Mouse (Mus musculus) granulocyte monocyte progenitor cell, adult 5-6 weeks (primary cell): ENCODE measurements around the gene Ap2s1. TPM values are rescaled to one million over a fixed set of nuclear protein-coding genes. Genes with fewer than 3 reads are reported as not detected.

ENCODE experiments used
- ATAC-seq: replicated peaks from 2 replicates; pipeline ENCODE4 v1.8.0; 2016; ENCODE audit warnings: mild to moderate bottlenecking, moderate TSS enrichment, inconsistent platforms; ENCODE audit not compliant: poor library complexity, severe bottlenecking
- total RNA-seq, 2 experiments: library from RNA; stranded (forward) in 1 of 2; stranded (reverse) in 1 of 2; fragments of 200-712, 200-1000 nt in 1 of 2; fragments of >200 nt in 1 of 2; fragmentation: Nextera tagmentation in 1 of 2; gene quantifications; 2 replicates each; pipeline ENCODE4 v1.2.3; 2014 to 2017

The Ap2s1 gene
- total RNA-seq, 2 experiments from 2014 or later: 128 to 141 TPM

DNA sequence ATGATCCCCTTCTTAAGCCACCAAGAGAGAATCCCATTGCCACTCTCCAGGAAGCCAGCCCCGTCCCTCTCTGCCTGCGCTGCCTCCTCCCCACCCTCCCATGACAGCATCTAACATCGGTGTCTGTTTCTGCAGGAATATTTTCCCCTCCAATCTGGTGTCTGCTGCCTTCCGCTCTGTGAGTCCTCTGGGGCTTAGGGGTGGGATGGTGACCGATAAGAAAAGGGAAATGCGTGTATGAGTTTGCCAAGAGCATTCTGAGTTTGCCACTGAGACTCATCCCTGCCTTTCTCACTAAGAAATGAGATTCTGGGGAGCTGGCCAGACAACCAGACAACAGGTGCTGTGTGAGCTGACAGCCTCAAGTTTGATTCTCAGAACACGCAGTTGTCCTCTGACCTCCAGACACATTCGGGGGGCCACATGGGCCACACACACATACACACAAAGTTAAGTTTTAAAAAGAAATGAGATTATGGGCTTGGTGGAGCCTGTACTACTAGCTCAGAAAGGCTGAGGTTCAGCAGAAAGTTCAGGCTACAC, 47.4 kb downstream of the Ap2s1 start:
- no peak for ATAC-seq

GRCm38 (mm10) chr7:16792316-16792715, 54.1 kb downstream of the Ap2s1 start:
- no peak for ATAC-seq

- ATAC-seq: no peak
Observed at GRCm38 (mm10) chr7:16793010-16793725, 55.0 kb downstream of the Ap2s1 start.

DNA sequence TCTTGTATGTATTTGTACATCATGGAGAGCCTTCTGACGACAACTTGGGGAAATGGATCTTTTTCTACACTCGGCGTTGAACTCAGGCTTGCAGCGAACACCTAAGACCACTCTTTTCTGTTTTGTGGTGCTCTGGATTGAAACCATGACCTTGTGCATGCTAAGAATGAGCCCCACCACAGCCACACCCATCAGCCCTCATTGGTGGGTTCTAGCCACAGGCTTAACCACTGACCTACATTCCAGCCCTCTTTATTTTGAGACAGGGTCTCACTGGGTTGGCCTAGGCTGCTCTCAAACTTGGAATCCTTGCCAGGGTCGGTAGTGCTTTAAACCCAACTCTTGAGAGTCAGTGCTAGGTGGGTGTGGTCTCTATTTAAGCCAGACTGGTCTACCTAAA, 56.7 kb downstream of the Ap2s1 start:
- no peak for ATAC-seq

Other genes with a start within 250 kb of the Ap2s1 start
- gene Arhgap35, start 123.4 kb upstream of the Ap2s1 start, total RNA-seq (2014; fragmentation: Nextera tagmentation): 7.6 and 10.9 TPM in 2 replicates
- 6.6 and 7.6 TPM in 2 replicates for gene Arhgap35, start 123.4 kb upstream of the Ap2s1 start, total RNA-seq (2017)
- gene Ceacam15, start 62.7 kb upstream of the Ap2s1 start, total RNA-seq (2014; fragmentation: Nextera tagmentation): not detected in 2 replicates
- gene Ceacam15, start 62.7 kb upstream of the Ap2s1 start, total RNA-seq (2017): not detected in 2 replicates
- gene Ceacam9, start 16.5 kb upstream of the Ap2s1 start, total RNA-seq (2014; fragmentation: Nextera tagmentation): not detected in 2 replicates
- not detected in 2 replicates for gene Ceacam9, start 16.5 kb upstream of the Ap2s1 start, total RNA-seq (2017)
- gene Slc1a5, start 42.9 kb downstream of the Ap2s1 start, total RNA-seq (2014; fragmentation: Nextera tagmentation): 110 and 118 TPM in 2 replicates
- 46.4 and 47.2 TPM in 2 replicates for gene Slc1a5, start 42.9 kb downstream of the Ap2s1 start, total RNA-seq (2017)
- 36.8 and 50.4 TPM in 2 replicates for gene Strn4, start 77.5 kb downstream of the Ap2s1 start, total RNA-seq (2014; fragmentation: Nextera tagmentation)
- 47.0 and 63.5 TPM in 2 replicates for gene Strn4, start 77.5 kb downstream of the Ap2s1 start, total RNA-seq (2017)
- 8.1 and 10.5 TPM in 2 replicates for gene Fkrp, start 78.3 kb downstream of the Ap2s1 start, total RNA-seq (2014; fragmentation: Nextera tagmentation)
- gene Fkrp, start 78.3 kb downstream of the Ap2s1 start, total RNA-seq (2017): 9.3 and 11.0 TPM in 2 replicates
- 9.6 and 14.6 TPM in 2 replicates for gene Prkd2, start 104.5 kb downstream of the Ap2s1 start, total RNA-seq (2014; fragmentation: Nextera tagmentation)
- gene Prkd2, start 104.5 kb downstream of the Ap2s1 start, total RNA-seq (2017): 3.4 and 11.9 TPM in 2 replicates
- gene Dact3, start 136.9 kb downstream of the Ap2s1 start, total RNA-seq (2014; fragmentation: Nextera tagmentation): not detected in 2 replicates
- gene Dact3, start 136.9 kb downstream of the Ap2s1 start, total RNA-seq (2017): 0.31 and 0.69 TPM in 2 replicates
- gene Gng8, start 153.4 kb downstream of the Ap2s1 start, total RNA-seq (2014; fragmentation: Nextera tagmentation): not detected in 2 replicates
- 0.26 and 0.62 TPM in 2 replicates for gene Gng8, start 153.4 kb downstream of the Ap2s1 start, total RNA-seq (2017)
- gene Ptgir, start 168.1 kb downstream of the Ap2s1 start, total RNA-seq (2014; fragmentation: Nextera tagmentation): 1.1 and 1.2 TPM in 2 replicates
- 2.2 and 2.6 TPM in 2 replicates for gene Ptgir, start 168.1 kb downstream of the Ap2s1 start, total RNA-seq (2017)
- gene Calm3, start 185.7 kb downstream of the Ap2s1 start, total RNA-seq (2014; fragmentation: Nextera tagmentation): 188 and 246 TPM in 2 replicates
- 463 and 465 TPM in 2 replicates for gene Calm3, start 185.7 kb downstream of the Ap2s1 start, total RNA-seq (2017)
- gene Pnmal2, start 206.3 kb downstream of the Ap2s1 start, total RNA-seq (2014; fragmentation: Nextera tagmentation): not detected in 2 replicates
- gene Pnmal2, start 206.3 kb downstream of the Ap2s1 start, total RNA-seq (2017): 0.04 TPM in 1 of 2 replicates, not detected in the other
- gene Pnmal1, start 221.3 kb downstream of the Ap2s1 start, total RNA-seq (2014; fragmentation: Nextera tagmentation): not detected in 2 replicates
- not detected in 2 replicates for gene Pnmal1, start 221.3 kb downstream of the Ap2s1 start, total RNA-seq (2017)
- 0.09 TPM in 1 of 2 replicates, not detected in the other for gene Gm42372, start 244.7 kb downstream of the Ap2s1 start, total RNA-seq (2014; fragmentation: Nextera tagmentation)
- 0.04 TPM in 1 of 2 replicates, not detected in the other for gene Gm42372, start 244.7 kb downstream of the Ap2s1 start, total RNA-seq (2017)